Mouse (Mus musculus) testis, adult 2 months (tissue): ENCODE measurements around the gene Clic6.

Experiments
- CTCF ChIP-seq: fragments of 200-500 bp; IDR thresholded peaks from 2 replicates; pipeline ENCODE4 v1.5.1; 2012; ENCODE audit warnings: low read depth, mild to moderate bottlenecking, inconsistent platforms, low read length, moderate library complexity; ENCODE audit not compliant: control insufficient read depth, insufficient read depth, insufficient replicate concordance
- POLR2A ChIP-seq: fragments of 200-500 bp; IDR thresholded peaks from 2 replicates; pipeline ENCODE4 v1.6.1; 2012; ENCODE audit warnings: low read depth, mild to moderate bottlenecking, inconsistent platforms, low read length, moderate library complexity; ENCODE audit not compliant: control insufficient read depth

DNA sequence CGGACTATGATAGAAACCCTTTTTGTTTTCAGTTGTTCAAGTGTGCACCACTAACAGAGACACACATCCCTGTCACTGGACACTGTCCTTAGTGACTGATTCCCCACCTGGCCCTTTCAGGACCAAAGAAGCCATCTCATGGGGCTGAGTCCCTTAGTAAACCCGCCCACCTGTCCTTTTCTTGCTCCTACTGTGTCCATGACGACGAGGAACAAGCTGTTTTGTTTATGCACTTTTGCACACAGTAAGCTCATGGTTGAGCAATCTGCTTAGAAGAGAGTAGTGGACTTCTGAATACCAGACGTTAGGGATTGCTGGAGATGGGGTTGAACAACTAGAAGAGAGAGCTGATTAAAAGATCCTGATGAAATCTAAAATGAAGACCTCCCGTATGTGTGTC lies 52.8 kb downstream of the Clic6 start:
- TF ChIP-seq POLR2A (no peak), CTCF (no peak)
